Mouse (Mus musculus): ENCODE data around the gene Selenos.

DNA sequence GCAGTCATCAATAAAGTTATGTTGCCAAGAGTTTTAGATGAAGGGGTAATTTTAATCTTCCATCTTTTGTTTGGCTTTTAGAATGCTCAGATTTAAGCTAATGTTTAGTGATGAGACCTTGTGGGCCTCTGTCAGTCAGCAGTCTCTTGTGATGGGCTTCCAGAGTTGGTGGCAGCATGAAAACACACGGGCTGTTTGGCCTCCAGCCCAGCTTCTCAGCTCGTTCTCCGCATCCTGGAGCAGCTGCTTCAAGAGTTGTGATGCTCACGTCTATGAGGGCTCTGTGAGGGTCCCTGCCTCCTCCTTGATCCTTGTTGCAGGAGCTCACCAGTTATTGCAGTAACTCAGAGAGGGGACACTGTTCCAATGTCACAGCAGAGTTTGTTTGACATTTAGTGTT is 58.9 kb downstream of the Selenos start:
- no peak for TF ChIP-seq CTCF (IDR thresholded peaks at IDR 0.05; ENCODE audit: extremely low read depth, insufficient read depth, low read length)
- TF ChIP-seq POLR2A (IDR thresholded peaks at IDR 0.05; ENCODE audit: extremely low read depth, insufficient read depth, low read length), result no peak
